Mouse (Mus musculus): ENCODE measurements around the gene Pou2f3.
"Not testable (repeated sequence)": the region's sequence is repeated elsewhere in the genome, so short reads cannot be mapped to it uniquely, and the experiment has no call there.

The Pou2f3 gene

DNA sequence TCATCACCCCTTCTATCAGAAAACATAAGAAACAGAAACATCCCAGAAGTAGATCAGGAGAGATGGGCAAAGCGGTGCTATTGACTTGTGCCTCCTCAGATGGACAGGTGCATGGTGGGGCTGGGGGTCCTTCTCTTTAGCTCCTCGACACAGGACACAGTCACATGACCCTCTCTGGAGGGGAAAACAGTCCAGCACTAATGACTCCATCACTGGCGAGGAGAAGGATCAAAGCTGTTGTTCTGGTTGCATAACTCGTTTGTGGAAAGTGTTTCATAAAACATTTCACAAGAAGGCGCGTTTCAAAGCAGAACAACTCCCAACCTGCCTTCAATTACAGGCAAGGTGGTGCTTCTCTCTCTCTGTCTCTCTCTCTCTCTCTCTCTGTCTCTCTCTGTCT lies 58.4 kb downstream of the Pou2f3 start:
- DNase-seq, result no peak

DNA sequence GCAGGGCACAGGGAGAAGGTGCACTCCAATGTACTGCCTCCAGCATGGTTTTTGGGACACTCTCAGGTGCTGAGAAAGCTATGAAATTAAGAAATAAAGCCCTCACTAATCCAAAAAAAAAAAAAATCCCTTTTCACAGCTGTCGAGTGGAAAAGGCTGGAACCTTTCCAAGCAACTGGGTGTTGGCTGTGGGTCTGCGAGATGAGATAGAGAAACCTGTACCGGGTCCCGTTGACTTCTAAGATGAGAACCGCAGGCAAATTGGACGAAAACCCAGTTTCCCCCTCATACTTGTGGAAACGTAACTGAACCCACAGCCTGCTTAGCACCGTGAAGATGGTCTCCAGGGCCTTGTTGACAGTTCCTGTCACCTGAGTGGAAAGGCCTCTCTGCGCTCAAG lies 59.2 kb downstream of the Pou2f3 start:
- DNase-seq, result no peak

DNA sequence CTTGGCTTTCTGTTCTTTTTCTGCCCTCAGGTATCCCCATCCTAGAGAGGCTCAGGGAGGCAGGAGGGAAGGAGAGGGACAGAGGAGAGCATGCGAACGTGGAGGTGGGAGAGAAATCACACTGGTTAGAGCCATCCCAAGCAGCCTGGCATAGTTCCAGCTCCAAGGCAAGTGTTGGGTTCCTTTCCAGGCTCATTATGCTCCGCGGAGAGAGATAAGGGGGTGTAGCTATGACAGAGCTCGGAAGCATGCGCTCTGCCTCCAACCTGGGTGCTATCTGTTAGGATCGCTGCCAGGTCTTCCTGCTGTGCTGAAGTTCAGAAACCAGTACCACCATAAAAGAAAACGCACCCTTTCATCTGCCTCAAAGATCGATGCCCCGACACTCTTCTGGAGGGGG lies 60.1 kb downstream of the Pou2f3 start:
- DNase-seq, result peak in 1 of 2 experiments; percentile 12

DNA sequence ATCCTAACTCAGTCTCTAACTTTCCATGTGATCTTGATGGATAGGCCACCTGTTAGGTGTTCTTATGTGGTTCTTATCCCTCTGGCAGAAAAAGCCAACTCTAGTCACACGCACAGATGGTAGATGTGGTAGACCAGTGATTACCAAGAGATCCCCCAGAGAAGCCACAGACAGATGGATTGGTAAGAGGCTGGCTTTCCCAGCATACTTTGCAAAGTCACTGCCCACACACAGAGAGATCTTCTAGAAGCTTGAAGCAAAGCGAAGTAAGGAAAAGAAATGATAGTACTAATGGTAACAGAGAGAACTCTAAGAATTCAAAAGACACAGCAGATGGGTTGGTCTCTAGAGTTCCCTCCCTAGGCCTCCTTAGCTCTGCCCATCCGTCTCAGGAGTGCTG lies 60.7 kb downstream of the Pou2f3 start:
- no peak for DNase-seq

DNA sequence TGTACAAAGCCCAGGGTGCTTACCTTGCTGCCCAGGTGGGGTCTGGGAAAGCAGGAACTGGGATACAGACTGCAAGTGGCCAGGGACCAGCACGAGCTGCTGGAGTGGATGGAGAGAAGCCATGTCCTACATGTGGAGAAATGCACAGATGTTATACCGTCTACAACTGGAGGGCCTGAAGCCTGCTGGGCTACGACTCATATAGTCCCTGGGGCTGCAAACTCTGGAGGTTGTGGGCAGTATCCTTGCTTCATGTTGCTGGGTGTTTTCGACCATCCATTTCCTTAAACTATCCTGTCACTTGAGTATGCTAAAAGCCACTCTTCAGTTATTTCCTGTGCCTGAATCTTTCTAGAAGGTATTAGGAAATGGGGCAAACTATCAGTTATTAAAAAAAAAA lies 65.0 kb downstream of the Pou2f3 start:
- DNase-seq, result no peak

DNA sequence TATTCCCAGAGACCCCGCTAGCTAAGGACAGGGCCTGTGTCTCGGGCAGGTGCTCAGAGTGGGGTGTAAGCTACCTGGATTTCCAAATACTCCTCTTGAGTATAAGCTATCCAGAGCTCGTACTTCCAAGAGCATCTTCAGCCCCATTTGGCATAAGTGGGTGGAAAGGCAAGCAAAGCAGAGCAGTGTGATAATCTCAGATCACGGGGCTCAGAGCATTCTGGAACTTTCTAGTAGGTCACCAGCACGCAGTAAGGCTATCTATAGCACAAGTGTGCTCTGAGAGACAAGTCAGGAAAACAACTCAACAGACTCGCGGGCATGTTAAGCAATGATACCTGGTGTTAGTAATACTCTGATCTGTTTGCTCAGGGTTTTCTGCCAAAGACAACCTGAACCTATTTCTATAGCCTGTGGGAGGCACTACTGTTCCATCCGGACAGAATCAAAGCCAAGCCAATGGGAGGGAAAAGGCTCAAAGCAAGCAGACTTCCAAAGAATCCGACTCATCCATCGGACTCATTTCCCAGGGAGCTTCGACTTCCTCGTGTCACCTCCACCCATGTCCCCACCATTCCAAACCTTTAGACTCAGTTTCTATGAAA lies 65.9 kb downstream of the Pou2f3 start:
- DNase-seq, result no peak

DNA sequence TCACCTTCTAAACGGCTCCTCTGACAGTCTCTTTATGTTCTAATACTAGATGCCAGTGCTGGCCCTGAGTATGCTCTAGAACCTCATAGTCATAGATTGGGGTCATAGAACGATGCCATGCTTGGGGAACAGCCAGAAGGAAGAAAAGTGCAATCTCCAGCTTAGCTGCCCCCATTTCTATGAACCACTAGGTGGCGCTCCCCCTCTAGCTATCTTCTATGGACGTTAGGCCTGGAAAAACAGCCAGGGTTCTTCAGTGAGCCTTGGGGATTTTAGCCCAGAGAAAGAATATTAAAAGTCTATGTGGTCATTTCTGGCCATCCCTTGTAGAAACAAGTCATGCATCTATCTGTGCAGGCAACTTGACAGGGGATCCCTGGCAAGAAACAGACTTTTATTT lies 68.3 kb downstream of the Pou2f3 start:
- DNase-seq, result peak; percentile 59 to 80

DNA sequence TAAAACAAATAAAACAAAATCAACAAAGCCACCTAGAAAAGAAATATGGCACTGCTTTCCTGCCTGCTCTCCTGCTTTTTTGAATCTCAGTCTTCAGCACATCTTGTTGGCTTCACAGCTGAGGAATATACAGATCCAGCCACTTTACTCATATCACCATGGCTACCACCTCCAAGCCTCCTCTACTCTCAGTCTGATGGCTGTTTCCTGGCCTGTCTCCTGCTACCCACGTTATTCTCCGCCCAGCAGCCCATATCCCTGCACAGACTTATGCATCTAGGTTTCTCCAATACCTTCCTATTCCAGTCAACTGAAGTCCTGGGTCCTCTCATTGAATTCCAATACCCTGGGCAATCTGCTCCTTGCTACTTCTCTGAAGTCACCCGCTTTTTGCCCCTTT lies 76.6 kb downstream of the Pou2f3 start:
- no peak for DNase-seq

DNA sequence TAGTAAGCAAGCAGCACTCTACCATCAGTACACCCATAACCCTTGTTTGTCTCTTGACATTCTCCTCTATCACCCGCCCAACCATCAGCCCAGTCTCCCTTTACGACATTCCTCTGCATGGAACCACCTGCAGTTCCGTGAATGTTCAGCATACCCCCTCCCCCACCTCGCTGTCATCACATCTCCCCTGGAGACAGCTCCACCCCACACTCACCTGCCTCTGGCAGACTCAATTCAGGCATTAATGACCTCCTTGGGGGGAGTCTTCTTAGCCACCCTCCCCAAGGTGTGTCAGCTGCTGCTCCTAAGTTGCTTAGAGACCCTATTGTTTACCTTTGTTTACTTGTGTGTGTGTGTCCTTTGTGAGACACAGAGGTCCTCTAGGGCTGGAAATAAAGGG lies 77.8 kb downstream of the Pou2f3 start:
- DNase-seq, result no peak

DNA sequence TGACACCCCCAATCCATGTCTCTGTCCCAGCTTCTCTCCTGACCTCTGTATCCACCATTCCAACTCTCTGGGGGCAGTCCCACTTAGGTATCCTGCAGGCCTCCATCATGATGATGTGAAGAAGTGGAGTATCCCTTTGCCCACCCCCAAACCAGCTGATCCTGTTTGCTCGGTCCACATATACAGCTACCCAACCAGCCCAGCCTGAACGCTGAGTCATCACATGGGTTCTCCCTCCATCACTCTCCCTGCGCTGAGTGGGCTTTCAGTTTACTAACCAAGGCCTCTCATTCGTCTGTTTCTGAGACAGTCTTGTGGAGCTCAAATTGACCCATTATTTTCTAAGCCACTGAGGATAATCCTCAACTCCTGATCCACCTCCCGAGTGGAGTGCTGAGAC lies 78.2 kb downstream of the Pou2f3 start:
- DNase-seq, result no peak

DNA sequence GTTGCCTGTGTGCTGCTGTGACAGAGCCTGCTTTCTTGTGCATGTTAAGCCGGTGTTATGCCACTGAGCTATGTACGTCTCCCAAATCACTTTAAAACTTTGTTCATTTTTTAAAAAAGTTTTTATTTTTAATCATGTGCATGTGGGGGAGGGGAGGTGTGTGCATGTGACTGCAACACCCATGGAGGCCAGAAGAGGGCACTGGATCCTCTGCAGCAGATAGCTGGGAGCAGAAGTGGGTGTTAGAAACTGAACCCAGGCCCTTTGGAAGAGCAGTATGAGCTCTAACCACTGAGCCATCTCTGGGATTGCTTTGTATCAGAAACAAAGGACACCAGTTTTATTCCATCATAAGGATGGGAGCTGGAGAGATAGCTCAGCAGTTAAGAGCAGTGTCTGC lies 79.5 kb downstream of the Pou2f3 start:
- DNase-seq, result no peak

DNA sequence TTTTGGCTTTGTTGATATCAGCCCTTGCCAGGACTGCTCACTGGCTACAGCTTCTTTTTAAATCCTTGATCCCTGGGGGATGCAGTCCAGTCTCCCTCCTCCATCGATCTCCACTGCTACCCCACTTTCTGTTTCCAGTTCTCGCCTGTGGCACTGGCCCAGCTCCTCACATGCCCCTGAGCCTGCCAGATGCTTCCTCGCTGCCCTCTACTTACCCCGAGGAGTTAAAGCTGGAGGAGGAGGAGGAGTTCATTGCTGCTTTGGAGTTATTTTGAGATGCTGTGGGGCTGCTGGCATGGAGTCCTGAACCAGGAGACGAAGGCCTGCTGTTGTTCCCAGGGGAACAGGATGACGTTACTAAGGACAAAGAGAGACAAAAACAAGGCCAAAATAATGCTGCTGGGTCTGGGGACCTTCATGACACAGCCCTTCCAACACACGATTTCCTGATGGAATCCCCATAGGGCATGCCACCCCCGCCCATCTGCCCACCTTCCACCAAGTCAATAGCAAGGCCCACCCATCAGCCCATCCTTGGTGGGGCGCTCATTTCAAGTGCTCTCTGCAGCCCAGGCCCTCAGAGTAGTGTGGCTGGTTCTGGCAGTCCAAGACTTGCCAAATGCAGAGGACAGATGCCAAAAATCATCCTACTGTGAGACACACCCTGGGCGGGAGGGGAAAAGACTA lies 82.9 kb downstream of the Pou2f3 start:
- peak; percentile 36 to 49 for DNase-seq

DNA sequence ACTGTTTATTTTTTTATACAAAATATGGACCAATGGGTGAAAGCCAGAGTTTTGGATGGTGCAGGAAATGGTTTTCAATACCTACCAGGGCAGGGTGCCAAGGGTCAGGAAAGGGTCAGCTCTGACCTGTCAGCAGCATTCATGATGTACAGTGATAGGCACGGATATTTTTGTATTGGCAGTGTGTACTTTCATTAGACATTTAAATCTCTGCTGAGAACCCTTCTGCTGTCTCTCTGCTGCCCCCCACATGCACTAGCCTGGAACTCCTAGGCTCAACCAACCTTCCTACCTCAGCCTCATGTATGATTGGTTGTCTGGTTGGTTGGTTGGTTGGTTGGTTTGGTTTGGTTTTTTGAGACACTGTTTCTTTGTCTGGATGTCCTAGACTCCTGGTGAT lies 87.8 kb downstream of the Pou2f3 start:
- DNase-seq, result peak in 1 of 2 experiments; percentile 31

DNA sequence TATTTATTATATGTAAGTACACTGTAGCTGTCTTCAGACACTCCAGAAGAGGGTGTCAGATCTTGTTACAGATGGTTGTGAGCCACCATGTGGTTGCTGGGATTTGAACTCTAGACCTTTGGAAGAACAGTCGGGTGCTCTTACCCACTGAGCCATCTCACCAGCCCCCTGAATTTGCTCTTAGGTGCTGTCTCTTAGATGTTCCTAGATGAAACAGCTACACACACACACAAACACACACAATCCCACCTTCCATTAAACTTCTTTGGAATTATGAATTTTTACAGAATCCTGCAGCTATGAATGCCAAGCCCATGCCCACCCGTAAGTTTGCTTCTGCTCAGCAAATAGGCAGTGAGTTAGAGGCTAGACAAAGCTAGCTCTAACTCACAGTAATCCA lies 88.2 kb downstream of the Pou2f3 start:
- not testable (repeated sequence) for DNase-seq

DNA sequence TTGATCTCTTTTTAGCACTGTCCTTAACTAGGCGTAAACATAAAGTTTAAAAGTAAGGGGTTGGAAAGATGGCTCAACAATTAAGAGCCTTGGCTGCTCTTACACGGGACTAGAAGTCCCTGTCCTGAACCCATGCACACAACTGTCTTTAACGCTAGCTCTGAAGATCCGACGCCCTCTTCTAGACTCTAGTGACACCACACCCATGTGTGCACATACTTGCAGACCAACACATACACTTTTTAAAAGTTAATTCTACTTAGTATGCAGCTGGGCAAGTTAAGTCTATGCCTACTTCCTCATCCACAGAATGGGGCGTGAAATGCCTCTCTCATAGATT lies 93.2 kb downstream of the Pou2f3 start:
- DNase-seq, result no peak

DNA sequence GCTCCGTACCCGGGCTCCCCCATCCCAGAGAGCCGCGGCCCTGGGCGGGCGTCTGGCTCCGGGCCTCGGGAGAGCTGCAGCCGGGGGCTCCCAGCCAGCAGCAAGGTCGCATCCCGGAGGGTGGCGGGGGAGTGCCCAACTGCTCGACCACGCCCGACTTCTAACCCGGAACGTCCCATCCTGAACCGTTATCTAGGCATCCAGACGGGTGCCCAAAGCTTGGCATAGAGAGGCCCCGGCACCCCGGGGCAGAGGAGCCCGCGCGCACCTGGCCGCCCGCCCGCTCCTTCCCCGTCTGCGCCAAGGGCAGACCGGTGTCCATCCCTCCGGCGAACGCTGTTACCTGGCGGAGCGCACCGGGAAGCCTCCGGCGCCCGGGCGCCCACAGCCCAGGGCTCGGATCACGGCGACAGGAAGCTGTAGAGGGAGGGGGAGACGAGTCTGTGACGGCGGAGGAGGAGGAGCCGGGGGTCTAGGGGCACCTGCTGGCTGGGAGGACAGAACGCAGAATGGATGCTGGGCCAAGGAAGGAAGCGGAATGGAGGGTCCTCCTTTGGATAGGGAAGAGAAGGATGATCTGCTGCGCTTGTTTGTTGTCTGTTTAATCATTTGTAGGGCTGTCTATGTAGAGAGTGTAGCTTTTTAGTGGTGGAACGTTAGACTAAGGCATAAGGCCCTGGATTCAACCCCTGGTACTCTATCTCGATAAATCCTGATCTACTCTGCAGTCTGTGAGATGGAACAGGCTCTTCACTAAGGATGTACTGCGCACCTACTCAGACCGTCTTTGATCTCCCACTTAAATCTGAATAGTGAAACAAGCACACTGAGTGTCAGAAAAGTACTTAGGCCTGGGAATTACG lies 93.8 kb downstream of the Pou2f3 start, which contains the start of gene Tmem136:
Gene Tmem136 (minus strand): TSS at position 437 of the 863 bp plus-strand sequence.
- peak in 1 of 2 experiments; percentile 41 for DNase-seq

DNA sequence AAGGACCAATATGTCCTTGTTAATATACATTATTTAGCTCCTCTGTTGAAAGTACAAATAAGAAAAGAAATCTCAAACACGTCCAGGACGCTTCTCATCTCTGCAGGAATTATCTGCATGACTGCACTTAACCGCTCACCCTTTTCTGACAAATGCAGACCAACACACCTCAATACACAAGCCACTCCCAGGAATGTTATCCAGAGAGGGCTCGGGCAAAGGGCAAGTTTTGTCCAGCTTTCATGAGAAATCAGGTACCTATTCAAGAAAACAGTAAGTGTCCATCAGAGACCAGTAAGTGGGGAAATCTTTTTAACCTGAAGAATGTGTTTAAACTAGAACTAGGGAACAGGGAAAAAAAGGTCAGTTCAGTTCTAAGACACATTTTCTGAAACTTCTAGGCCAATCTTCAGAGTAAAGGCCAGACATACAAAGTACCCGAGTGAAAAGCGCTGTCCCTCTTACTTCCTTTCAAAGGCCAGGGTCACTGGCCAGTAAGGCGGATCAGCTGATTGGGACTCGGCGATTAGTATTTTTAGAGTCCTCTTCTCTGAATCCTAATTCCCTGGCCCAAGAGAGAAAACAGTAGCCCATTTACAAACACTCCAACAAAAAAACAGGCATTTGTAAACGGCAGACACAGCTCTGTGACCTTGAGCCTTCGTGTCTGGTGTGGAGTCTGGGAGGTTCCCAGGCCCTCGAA lies 94.6 kb downstream of the Pou2f3 start:
- DNase-seq, result peak; percentile 77 to 84

DNA sequence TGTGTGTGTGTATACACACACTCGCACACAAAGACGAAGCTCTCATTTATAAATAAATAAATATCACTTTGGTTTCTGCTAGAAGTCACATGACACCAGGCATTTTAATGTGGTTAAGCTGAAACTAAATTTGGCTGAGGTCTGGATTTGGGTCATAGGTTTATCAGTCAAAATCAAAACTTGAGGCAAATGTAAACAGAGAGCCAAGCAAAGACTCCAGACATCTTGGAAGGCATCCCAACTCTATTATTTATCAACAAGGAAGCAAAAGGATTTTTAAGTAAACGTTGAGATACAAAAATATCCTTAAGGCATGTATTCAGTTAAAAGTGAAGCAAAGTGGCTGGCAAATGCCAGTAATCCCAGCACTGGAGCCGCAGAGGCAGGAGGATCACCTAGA lies 95.3 kb downstream of the Pou2f3 start:
- DNase-seq, result peak in 1 of 2 experiments; percentile 62

DNA sequence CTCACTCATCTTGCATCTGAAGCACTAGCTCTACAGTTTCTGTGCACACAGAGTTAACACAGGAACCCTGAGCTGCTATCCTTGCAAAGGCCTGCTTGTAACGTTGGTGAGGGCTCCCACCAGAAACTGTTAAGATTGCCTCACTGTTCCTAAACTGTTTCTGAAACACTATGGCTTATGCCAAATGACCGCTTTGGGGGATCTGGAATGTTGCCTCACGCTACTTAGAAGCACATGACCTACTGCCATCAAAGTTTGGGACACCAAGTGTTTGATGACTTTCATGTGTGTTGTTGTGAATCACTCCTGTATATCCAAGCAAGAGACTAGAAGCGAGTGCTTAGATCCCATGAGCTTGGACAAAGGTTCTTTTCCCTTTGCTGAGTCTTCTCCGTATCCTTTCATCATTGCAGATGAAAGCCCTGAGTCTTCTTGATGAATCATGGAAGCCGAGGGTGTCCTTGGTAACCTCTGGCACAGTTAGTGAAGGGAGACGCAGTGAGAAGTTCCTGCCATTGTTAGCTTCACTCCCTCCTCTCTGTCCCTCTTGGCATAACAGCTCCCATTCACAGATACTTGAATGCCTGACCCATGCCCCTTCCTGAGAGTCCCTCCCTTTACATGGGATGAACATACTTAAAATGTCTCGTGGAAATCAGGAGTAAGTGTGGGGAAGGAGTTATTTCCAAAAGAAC lies 99.7 kb downstream of the Pou2f3 start:
- DNase-seq, result no peak

DNA sequence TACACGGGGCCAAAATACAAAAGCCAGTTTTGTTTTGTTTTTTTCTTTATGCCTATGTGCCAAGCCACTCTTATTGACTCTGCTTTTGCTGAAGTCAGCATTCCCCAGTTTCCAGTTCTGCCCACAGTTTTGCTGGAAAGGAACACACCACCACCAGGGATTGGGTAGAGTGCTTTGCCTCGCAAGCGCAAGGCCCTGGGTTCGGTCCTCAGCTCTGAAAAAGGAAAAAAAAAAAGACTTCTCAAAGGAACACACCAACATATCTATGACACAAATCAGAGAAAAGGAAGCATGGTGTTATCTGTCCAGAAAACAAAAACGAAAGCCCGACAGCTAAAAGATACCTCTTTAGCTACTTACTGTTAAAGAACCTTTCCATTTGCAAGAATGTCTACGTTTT lies 101.0 kb downstream of the Pou2f3 start:
- no peak for DNase-seq

DNA sequence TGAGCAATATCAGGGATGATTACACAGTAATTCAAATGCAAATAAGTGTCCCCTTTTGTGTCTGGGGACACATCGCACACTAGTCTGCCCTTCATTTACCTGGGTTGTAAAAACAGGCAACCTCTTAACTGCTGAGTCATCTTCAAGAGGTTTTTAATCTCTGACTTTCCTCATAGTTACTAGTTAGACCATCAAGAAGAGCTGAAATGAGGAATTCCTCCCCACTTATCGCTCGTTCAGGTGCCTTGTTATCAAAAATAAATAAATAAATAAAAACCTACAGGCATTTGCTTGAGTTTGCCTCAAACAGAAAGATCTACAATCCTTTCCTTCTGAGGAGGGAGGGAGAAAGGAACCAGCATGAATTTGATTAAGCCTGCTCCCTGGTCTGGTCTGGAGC lies 101.4 kb downstream of the Pou2f3 start:
- DNase-seq, result no peak

DNA sequence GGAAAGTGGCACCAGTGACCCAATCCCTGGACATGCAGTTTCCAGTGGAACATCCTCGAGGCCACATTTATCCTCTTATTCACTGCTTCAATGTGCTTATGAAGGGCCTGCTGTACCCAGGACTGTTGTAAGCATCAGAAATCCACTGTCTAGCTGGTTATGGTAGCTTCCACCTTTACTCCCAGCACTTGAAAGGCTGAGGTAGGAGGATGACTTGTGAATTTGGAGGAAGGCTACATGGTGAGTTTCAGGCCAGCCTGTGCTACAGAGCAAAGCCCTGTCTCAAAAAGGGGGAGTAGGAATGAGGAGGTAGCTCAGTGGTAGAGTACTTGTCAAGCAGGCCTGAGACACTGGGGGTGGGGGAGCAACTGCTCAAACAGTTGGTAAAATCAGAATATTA lies 102.1 kb downstream of the Pou2f3 start:
- DNase-seq, result no peak

DNA sequence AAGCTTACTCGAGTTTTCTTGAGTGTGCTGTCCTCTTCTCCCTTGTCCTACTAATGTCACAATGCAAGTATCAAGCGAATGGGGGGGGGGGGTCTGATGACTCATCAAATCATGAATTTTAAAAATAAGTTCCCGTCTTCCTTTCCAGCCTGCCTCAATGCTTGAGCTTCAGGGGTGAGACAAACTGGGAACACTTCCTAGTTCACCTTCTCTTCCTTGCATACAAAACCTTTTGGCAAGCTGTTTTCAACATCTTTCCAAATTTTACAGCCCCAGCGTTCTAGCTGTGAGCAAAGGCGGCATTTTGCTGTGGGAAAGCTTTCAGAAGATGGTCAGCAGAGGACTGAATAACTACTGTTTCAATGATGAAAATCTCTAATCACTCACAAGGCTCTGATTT lies 102.6 kb downstream of the Pou2f3 start:
- DNase-seq, result no peak

Measured in kidney, adult 8-10 months (tissue).